Mouse (Mus musculus): ENCODE measurements around the gene Adcy3. TPM values are rescaled to one million over a fixed set of nuclear protein-coding genes. Genes with fewer than 3 reads are reported as not detected.

The Adcy3 gene
- polyA plus RNA-seq, 1 experiment from 2014 or later, result 15.5 TPM

- ATAC-seq, result no peak
- no peaks in the 10 kb centered on the region for H3K27me3 ChIP-seq (ENCODE audit: control insufficient read depth, insufficient read depth, low read depth, low read length)
- no peaks in the 10 kb centered on the region for H3K9me3 ChIP-seq (replicated peaks; ENCODE audit: control insufficient read depth, low read length, poor library complexity, severe bottlenecking)
- H3K4me3 ChIP-seq (ENCODE audit: low read depth, low read length), result no peak overlapping the region
- H3K4me2 ChIP-seq (ENCODE audit: low read length), result no peak overlapping the region
- WGBS, result 87% methylated on average over 10 of the region's 10 CpGs
- H3K36me3 ChIP-seq (ENCODE audit: control insufficient read depth, insufficient read depth, low read length), result no peaks in the 10 kb centered on the region; the same call in 1 of the 2 replicates
- H3K27ac ChIP-seq (ENCODE audit: low read length), result no peak overlapping the region
- H3K9ac ChIP-seq (ENCODE audit: low read depth, low read length), result no peak overlapping the region
- H3K4me1 ChIP-seq (ENCODE audit: control insufficient read depth, insufficient read depth, low read length), result no peaks in the 10 kb centered on the region
Observed at GRCm38 (mm10) chr12:4245742-4246141, 112.8 kb downstream of the Adcy3 start.

- no peak overlapping the region for H3K4me3 ChIP-seq (ENCODE audit: low read depth, low read length)
- H3K9ac ChIP-seq (ENCODE audit: low read depth, low read length), result no peak overlapping the region
- no peaks in the 10 kb centered on the region for H3K27me3 ChIP-seq (ENCODE audit: control insufficient read depth, insufficient read depth, low read depth, low read length)
- ATAC-seq, result no peak
- H3K27ac ChIP-seq (ENCODE audit: low read length), result no peak overlapping the region
- no peaks in the 10 kb centered on the region for H3K9me3 ChIP-seq (replicated peaks; ENCODE audit: control insufficient read depth, low read length, poor library complexity, severe bottlenecking)
- no peak overlapping the region for H3K4me2 ChIP-seq (ENCODE audit: low read length)
- H3K36me3 ChIP-seq (ENCODE audit: control insufficient read depth, insufficient read depth, low read length), result peaks cover 9% of the 10 kb centered on the region; the same call in 1 of the 2 replicates
- no peaks in the 10 kb centered on the region for H3K4me1 ChIP-seq (ENCODE audit: control insufficient read depth, insufficient read depth, low read length)
- WGBS, result 85% methylated on average over 6 of the region's 6 CpGs
Observed at GRCm38 (mm10) chr12:4249786-4250185, 116.9 kb downstream of the Adcy3 start.

GRCm38 (mm10) chr12:4252742-4253655 lies 120.1 kb downstream of the Adcy3 start:
- no peak for ATAC-seq
- H3K36me3 ChIP-seq (ENCODE audit: control insufficient read depth, insufficient read depth, low read length), result peaks cover 11% of the 10 kb centered on the region; the same call in 1 of the 2 replicates
- 95% methylated on average over 16 of the region's 16 CpGs for WGBS

More at GRCm38 (mm10) chr12:4252742-4253655, 120.1 kb downstream of the Adcy3 start:
- Histone ChIP-seq H3K27ac (ENCODE audit: low read length) (no peak overlapping the region), H3K4me3 (ENCODE audit: low read depth, low read length) (no peak overlapping the region), H3K4me1 (ENCODE audit: control insufficient read depth, insufficient read depth, low read length) (no peaks in the 10 kb centered on the region), H3K9ac (ENCODE audit: low read depth, low read length) (no peak overlapping the region), H3K27me3 (ENCODE audit: control insufficient read depth, insufficient read depth, low read depth, low read length) (no peaks in the 10 kb centered on the region), H3K4me2 (ENCODE audit: low read length) (no peak overlapping the region), H3K9me3 (replicated peaks; ENCODE audit: control insufficient read depth, low read length, poor library complexity, severe bottlenecking) (no peaks in the 10 kb centered on the region)

Other genes starting within 250 kb of the Adcy3 start
- 5.2 and 7.2 TPM in 2 replicates for gene Pomc, start 178.2 kb upstream of the Adcy3 start, polyA plus RNA-seq (2015; fragmentation: Nextera tagmentation; extraction: Ambion mirVana)
- gene Efr3b, start 94.2 kb upstream of the Adcy3 start, polyA plus RNA-seq (2015; fragmentation: Nextera tagmentation; extraction: Ambion mirVana), result 48.4 and 53.6 TPM in 2 replicates
- 21.2 and 25.8 TPM in 2 replicates for gene Dnajc27, start 50.5 kb upstream of the Adcy3 start, polyA plus RNA-seq (2015; fragmentation: Nextera tagmentation; extraction: Ambion mirVana)
- 5.2 and 5.5 TPM in 2 replicates for gene Ptrhd1, start 100.9 kb downstream of the Adcy3 start, polyA plus RNA-seq (2015; fragmentation: Nextera tagmentation; extraction: Ambion mirVana)
- 7.4 and 8.5 TPM in 2 replicates for gene Cenpo, start 101.2 kb downstream of the Adcy3 start, polyA plus RNA-seq (2015; fragmentation: Nextera tagmentation; extraction: Ambion mirVana)

Data from midbrain, embryonic 16.5 days (tissue).